Mouse (Mus musculus): ENCODE measurements around the gene Banf2. TPM values are rescaled to one million over a fixed set of nuclear protein-coding genes. Genes with fewer than 3 reads are reported as not detected.

Gene Banf2
- polyA plus RNA-seq, 1 experiment: not detected

DNA sequence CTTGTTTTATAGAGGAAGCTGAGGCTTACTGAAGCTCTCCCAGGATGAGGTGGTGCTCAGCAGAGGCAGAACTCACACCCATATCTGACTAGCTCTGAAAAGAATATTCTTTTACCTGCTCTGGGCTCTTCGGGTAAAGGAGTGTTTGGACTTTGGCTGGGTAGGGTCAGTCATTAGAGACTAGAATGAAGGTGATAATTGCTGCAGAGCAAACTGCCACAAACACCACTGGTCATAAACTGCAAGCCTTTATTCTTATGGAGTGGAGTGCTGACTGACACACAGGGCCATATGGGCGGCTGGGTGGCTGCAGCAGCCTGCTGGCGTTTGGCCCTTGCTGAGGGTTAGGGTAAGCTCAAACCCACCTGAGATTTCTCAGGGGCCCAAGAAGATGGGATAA is 46.0 kb downstream of the Banf2 start:
- 94% methylated on average over 3 of the region's 3 CpGs for WGBS
- TF ChIP-seq CTCF (IDR thresholded peaks at IDR 0.05; ENCODE audit: insufficient read depth, low read length): no peak
- no peak for TF ChIP-seq POLR2A (IDR thresholded peaks at IDR 0.05; ENCODE audit: borderline replicate concordance, extremely low read depth, low read depth, low read length)
- no peak for DNase-seq
- Histone ChIP-seq H3K4me1 (ENCODE audit: control insufficient read depth, insufficient read depth, low read length) (no peaks in the 10 kb centered on the region), H3K4me3 (replicated peaks; ENCODE audit: extremely low read depth, low read depth, low read length) (no peak overlapping the region)

DNA sequence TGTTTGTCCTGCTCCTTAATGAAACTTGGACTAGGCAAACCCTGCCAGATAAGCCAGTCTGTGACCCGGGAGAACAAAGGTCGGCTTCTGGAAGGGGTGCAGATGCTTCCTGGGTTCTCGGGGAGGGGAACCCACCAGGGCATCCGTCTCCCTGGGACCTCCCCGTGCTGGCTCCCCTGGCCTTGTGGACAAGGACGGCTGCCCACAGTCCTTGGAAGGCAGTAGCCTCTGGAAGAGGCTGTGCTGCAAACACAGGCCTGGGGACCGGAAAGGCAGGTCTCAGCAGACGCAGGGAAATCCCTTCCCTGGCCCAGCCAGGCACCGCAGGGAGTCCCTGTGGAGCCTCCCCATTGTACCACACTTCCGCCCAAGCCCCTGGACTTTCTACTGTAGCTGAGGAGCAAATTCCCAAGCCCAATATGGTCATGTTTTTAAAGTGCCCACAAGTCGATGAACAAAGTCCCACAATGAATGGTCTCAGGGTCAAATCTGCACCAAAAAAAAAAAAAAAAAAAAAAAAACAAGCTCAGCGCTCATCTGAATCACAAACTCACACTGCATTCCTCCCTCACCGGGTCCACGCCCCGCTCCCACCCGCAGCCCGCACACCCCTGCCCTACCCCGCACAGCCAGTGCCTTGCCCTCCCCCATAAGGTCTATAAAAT is 53.5 kb downstream of the Banf2 start:
- DNase-seq: peak; percentile 40
- H3K4me3 ChIP-seq (replicated peaks; ENCODE audit: extremely low read depth, low read depth, low read length): no peak overlapping the region
- TF ChIP-seq POLR2A (IDR thresholded peaks at IDR 0.05; ENCODE audit: borderline replicate concordance, extremely low read depth, low read depth, low read length) (peak; percentile 40; the same call in 1 of the 2 replicates), CTCF (IDR thresholded peaks at IDR 0.05; ENCODE audit: insufficient read depth, low read length) (no peak)
- 37% methylated on average over 18 of the region's 18 CpGs for WGBS
- H3K4me1 ChIP-seq (ENCODE audit: control insufficient read depth, insufficient read depth, low read length): peaks cover 2% of the 10 kb centered on the region; the same call in 1 of the 2 replicates

DNA sequence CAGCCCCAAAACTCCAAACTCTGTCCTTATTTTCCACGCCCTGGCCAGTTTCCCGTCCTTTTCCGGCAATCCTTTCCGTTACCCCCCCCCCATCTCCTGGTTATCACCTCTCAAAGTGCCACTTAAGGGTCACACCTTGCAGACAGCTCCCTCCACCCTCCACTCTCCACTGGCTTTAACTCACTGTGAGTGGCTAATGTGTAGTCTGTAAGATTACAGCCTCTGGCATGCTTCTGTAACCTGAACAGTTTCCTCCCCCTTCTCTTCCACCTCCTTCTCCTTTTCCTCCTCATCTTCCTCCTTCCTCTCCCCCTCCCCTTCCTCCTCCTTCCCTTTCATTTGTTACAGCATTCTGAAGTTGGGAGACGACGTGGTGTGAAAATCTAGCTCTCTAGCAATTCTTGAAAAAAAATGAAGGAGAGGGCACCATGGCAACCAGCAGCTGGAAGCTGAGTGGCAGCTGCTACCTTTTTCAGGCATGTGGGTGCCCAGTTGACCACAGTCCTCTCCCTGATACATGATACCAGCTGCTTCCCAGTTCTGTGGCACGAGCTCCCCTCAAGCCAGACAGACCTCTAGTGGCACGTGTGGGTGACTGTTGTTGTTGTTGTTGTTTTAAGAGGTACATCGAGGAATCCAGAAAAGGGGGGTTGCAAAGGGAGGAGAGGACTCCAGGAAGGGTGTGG is 55.2 kb downstream of the Banf2 start:
- WGBS: 43% methylated on average over 9 of the region's 9 CpGs
- H3K4me3 ChIP-seq (replicated peaks; ENCODE audit: extremely low read depth, low read depth, low read length): no peak overlapping the region
- H3K4me1 ChIP-seq (ENCODE audit: control insufficient read depth, insufficient read depth, low read length): peaks cover 2% of the 10 kb centered on the region; the same call in 1 of the 2 replicates
- no peak for DNase-seq
- TF ChIP-seq POLR2A (IDR thresholded peaks at IDR 0.05; ENCODE audit: borderline replicate concordance, extremely low read depth, low read depth, low read length) (no peak), CTCF (IDR thresholded peaks at IDR 0.05; ENCODE audit: insufficient read depth, low read length) (no peak)

DNA sequence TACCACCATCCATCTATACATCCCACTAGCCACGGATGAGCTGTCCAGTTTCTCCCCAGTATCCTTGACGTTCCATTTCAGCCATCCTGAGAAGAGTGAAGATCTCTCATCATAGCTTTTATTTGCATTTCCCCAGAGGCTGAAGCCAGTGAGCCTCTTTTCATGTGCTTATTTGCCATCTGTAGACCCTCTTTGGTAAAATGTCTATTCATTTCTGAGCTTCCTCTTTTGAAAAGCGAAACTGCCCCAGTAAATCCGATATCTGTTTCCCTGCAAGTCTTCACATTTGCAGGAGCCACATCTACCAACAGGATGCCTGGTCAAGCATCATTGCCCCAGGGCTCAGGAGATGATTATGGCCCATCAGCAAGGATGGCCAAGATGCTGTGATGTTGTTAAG is 59.9 kb downstream of the Banf2 start:
- Histone ChIP-seq H3K4me1 (ENCODE audit: control insufficient read depth, insufficient read depth, low read length) (no peaks in the 10 kb centered on the region), H3K4me3 (replicated peaks; ENCODE audit: extremely low read depth, low read depth, low read length) (no peak overlapping the region)
- 64% methylated on average over 4 of the region's 4 CpGs for WGBS
- DNase-seq: no peak
- TF ChIP-seq POLR2A (IDR thresholded peaks at IDR 0.05; ENCODE audit: borderline replicate concordance, extremely low read depth, low read depth, low read length) (no peak), CTCF (IDR thresholded peaks at IDR 0.05; ENCODE audit: insufficient read depth, low read length) (no peak)

DNA sequence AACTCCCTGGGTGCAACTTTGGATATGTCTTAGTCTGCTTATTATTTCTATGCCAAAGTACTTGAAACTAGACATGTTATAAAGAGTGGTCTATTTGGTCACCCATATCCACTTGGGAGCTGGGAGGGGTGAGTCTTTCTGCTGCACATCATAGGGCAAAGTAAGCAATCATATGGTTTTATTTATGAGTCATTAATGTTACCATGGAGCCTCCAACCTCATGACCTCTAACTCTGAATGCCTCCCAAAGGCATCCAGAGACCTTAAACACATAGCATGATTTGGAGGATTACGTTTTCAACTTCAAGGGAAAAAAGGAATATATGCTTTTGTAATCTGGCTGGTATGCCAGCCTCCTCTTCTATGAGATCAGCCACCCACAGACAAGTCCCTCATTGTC is 61.9 kb downstream of the Banf2 start:
- Histone ChIP-seq H3K4me1 (ENCODE audit: control insufficient read depth, insufficient read depth, low read length) (no peaks in the 10 kb centered on the region), H3K4me3 (replicated peaks; ENCODE audit: extremely low read depth, low read depth, low read length) (no peak overlapping the region)
- WGBS: 80% methylated on average over 1 of the region's 1 CpGs
- no peak for TF ChIP-seq POLR2A (IDR thresholded peaks at IDR 0.05; ENCODE audit: borderline replicate concordance, extremely low read depth, low read depth, low read length)
- TF ChIP-seq CTCF (IDR thresholded peaks at IDR 0.05; ENCODE audit: insufficient read depth, low read length): no peak
- no peak for DNase-seq

DNA sequence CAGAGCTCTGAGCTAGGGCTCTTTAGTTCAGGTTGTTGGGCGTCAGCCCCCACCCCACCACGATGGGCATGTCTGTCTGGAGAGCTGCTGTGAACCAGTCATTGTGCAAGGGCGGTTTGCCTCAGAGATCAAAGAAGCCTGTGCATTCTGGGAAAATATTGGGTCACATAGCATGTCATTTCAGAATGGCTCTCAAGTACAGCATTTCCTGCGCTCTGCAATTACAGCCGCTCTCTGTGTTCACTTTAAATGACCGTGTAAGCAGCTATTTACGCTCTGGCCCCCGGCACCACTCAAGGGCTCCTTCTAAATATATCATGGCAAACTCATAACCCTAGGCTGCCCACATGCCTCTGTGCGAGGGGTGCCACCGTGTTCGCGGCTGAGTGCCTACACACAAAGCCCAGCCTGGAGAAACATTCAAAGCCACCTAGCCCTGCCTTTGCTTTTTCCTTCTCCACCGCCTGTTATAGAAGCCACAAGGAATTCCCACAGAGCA is 68.7 kb downstream of the Banf2 start:
- no peak overlapping the region for H3K4me3 ChIP-seq (replicated peaks; ENCODE audit: extremely low read depth, low read depth, low read length)
- DNase-seq: no peak
- WGBS: 70% methylated on average over 13 of the region's 13 CpGs
- TF ChIP-seq CTCF (IDR thresholded peaks at IDR 0.05; ENCODE audit: insufficient read depth, low read length): no peak
- H3K4me1 ChIP-seq (ENCODE audit: control insufficient read depth, insufficient read depth, low read length): no peaks in the 10 kb centered on the region

DNA sequence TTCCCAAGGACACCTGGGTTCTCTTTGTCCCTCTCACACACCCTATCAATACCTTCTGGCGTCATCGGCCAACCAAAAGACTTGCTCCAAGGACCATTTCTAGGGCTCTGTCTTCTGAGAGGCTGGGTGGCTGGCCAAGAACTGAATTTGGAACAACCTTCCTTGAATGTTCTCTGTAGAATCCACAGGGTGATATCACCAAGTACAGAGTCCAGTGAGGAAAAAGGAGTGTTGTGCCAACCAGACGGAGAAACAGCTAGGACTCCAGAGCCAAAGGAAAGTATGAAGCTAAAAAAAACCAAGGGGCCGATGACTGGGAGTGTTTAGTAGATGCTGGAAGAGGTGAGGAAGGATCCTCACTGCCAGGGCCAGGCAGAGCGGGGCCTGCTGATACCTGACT is 74.5 kb downstream of the Banf2 start:
- no peak for DNase-seq
- WGBS: 81% methylated on average over 5 of the region's 5 CpGs
- no peak for TF ChIP-seq CTCF (IDR thresholded peaks at IDR 0.05; ENCODE audit: insufficient read depth, low read length)
- no peak for TF ChIP-seq POLR2A (IDR thresholded peaks at IDR 0.05; ENCODE audit: borderline replicate concordance, extremely low read depth, low read depth, low read length)
- Histone ChIP-seq H3K4me1 (ENCODE audit: control insufficient read depth, insufficient read depth, low read length) (no peaks in the 10 kb centered on the region), H3K4me3 (replicated peaks; ENCODE audit: extremely low read depth, low read depth, low read length) (no peak overlapping the region)

DNA sequence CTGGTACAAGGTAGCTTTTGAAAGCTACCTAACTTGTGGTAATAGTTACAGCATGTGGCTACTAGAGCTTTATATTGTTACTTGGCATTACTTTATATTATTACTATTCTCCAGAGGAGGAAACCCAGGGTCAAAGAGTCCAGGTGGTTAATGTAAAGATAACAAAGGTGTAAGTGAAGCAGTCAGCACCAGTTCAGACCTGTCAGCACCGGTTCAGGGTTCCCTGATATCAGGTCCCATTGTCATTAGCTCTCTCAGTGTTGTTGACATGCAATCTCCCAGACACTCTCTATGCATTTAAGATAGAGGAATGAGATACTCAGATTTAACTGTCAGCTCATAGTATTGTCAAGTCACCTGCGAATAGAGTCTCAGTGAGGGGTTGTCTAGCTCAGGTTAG is 75.0 kb downstream of the Banf2 start:
- H3K4me3 ChIP-seq (replicated peaks; ENCODE audit: extremely low read depth, low read depth, low read length): no peak overlapping the region
- no peaks in the 10 kb centered on the region for H3K4me1 ChIP-seq (ENCODE audit: control insufficient read depth, insufficient read depth, low read length)
- no peak for DNase-seq
- WGBS: 69% methylated on average over 2 of the region's 2 CpGs
- TF ChIP-seq POLR2A (IDR thresholded peaks at IDR 0.05; ENCODE audit: borderline replicate concordance, extremely low read depth, low read depth, low read length) (no peak), CTCF (IDR thresholded peaks at IDR 0.05; ENCODE audit: insufficient read depth, low read length) (no peak)

DNA sequence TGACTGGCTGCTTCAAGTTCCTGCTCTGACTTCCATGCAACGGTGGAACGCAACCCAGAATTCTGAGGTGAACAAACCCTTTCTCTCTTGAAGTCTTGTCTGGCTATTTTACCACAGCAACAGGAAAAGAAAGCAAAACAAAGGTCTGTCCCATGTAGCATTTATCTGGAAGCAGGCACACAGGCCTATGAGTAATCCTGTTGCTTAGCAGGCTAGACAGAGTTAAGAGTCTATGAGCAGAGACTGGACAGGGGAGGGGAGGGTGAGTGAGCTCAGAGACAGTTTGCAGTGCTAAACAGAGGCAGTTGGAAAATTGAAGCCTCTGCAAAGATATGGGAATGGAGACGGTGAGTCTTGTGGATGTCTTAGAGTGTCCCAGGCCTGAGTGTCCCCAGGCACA is 75.5 kb downstream of the Banf2 start:
- H3K4me3 ChIP-seq (replicated peaks; ENCODE audit: extremely low read depth, low read depth, low read length): no peak overlapping the region
- WGBS: 64% methylated on average over 3 of the region's 3 CpGs

DNA sequence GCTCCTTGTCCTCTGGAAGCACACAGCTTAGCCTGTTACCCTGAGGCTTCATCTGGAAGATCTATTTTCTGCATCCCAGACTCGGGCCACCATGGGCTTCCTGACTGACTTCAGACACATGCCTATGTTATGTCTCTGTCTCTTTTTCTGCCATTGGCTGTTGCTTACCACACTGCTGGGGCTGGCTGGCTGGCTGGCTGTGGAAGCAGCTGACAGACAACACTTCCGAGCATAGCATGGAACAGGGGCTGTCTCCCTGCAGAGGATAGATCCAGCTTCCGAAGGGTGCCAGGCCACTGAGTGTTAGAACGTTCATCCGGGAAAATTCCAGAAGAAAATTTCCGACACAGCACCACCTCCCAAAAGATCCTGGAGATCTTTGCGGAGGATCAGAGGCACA is 79.1 kb downstream of the Banf2 start:
- Histone ChIP-seq H3K4me3 (replicated peaks; ENCODE audit: extremely low read depth, low read depth, low read length) (no peak overlapping the region), H3K4me1 (ENCODE audit: control insufficient read depth, insufficient read depth, low read length) (no peaks in the 10 kb centered on the region)
- DNase-seq: no peak
- WGBS: 69% methylated on average over 7 of the region's 7 CpGs
- no peak for TF ChIP-seq POLR2A (IDR thresholded peaks at IDR 0.05; ENCODE audit: borderline replicate concordance, extremely low read depth, low read depth, low read length)
- TF ChIP-seq CTCF (IDR thresholded peaks at IDR 0.05; ENCODE audit: insufficient read depth, low read length): no peak

More for the DNA sequence above, 75.5 kb downstream of the Banf2 start:
- H3K4me1 ChIP-seq (ENCODE audit: control insufficient read depth, insufficient read depth, low read length): no peaks in the 10 kb centered on the region
- TF ChIP-seq CTCF (IDR thresholded peaks at IDR 0.05; ENCODE audit: insufficient read depth, low read length) (no peak), POLR2A (IDR thresholded peaks at IDR 0.05; ENCODE audit: borderline replicate concordance, extremely low read depth, low read depth, low read length) (no peak)
- DNase-seq: no peak
